Mouse (Mus musculus): ENCODE data around the gene Gm20388.

Gm20388 gene

DNA sequence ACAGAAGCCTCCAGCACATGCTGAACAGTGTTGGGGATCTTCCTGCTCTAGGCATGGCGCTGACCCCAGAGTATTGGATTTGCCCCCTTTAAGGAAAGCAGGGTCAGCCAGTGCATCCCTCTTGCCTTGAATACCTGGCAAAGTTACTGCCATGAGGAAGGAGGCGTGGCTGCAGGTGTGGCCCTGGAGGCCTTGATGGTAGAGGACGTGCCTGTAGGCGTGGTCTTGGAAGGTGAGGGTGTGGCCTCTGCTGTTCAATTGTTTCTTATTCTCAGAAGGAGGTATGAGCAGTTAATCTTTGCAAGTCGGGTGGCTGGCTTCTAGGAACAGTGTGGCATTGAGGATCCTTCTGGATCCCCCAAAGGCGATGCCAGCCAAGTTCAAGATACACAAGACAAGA lies 2305.8 kb downstream of the Gm20388 start:
- DNase-seq (ENCODE audit: extremely low spot score): no peak

DNA sequence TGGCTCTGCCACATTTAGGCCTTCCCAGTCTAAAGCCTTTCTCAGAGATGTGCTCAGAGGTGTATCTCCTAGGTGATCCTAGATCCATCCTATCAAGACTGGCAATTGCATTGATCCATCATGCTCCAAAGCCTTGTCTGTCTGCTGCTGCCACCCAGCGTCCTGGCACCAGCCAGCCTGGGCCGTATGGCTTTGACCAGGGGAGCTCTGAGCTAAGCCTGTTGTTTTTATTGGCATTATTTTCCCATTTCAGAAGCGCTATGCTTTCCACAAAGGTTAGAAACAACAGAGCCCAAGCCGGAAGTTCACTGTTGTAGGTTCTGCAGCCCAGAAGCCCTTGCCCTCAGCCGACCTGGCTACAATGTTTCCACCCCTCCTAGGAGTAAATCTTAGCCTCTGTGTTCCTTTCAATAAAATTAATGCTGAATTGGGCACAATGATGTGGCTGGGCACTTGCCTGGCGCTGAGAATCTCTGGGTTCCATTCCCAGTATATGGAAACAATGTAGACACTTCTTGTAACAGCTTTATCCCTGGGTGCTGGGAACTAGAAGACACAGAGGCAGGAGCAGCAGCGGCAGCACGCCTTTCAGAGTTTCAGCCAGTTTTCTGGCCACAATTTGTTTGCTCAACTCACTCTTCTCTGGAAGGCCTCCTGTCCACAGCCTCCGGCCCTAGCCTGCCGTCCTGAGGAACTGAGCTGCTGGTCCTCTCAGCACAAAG lies 2307.0 kb downstream of the Gm20388 start:
- DNase-seq (ENCODE audit: extremely low spot score): no peak

DNA sequence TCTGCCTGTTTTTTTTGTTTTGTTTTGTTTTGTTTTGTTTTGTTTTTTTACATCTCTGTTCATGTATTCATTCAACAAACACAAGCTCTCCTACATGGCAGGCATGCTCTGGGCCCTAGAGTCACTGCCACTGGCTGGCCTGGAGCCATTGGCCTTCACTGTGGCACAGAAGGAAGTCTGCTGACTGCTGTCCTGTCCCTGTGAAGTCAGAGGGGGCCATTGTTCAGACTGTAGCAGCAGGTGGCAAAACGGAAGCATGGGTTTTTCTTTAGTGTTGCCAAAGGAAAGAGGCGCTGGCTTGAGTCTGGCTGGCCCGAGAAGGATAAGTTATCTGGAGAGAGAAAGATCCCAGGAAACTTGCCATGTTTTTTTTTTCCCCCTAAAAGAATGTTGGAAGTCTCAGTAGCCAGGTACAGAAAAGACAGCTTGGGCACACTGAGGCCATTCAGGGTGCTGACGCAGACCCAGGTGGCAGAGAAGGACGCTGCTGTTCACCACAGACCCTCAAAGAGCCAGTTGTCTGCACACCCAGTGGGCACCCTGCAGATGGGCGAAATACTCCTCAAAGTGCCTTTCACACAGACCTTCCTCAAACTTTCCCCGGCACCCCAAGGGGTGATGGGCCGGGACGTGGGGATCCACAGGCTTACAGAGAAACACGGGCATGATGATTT lies 2313.5 kb downstream of the Gm20388 start:
- no peak for DNase-seq (ENCODE audit: extremely low spot score)

DNA sequence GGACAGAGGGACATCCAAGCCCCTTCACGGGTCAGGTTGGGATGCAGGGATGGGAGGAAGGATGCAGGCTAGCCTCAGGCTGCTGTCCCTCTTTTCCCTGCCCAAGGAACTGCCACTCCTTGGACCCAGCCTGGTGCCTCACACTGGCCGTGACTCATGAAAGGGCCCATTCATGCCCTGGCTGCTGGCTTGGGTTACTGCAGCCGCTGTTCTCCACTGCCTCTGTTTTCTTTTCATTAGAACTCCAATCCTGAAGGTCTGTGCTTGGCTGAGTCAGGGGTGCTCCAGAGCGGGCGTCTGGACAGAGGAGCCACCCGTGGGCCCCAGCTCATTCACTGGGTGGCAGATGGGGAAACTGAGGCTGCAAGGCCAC lies 2314.0 kb downstream of the Gm20388 start:
- DNase-seq (ENCODE audit: extremely low spot score): no peak

DNA sequence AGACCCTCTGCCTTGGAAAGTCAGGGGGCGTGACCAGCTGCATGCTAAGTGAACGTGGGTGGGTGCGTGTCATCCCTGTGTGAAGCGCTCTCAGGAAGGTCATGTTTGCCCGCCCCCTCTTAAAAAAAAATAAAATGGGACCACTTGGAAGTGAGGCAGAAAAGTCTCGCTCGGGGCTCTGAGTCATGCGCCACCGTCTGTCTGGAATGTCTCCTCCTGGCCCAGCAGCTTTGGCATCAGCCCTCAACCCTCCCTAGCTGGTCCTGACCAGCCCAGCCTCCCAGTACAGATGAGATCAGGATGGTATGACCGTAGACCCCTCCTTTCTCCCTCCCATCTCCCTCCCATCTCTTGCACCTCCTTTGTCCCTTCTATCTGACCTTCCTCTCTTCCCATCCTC lies 2314.8 kb downstream of the Gm20388 start:
- no peak for DNase-seq (ENCODE audit: extremely low spot score)

DNA sequence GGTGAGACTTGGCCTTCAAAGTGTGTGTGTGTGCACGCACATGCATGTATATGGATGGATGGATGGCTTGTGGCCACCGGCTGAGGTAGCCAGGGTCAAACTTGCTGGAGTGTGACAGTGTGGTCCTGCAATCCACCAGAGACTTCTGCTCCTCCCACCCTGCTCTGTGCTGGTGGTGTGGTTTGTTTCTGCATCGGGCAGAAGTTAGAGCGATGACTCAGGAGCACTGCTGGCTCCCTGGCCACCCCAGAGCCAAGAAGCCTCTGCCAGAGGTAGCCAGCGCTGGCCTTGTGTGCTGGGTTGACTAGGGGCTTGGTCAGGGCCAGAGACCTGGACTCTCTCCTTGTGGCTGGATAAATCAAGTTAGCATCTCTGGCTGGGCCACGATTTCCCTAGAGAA lies 2316.7 kb downstream of the Gm20388 start:
- DNase-seq (ENCODE audit: extremely low spot score): no peak

DNA sequence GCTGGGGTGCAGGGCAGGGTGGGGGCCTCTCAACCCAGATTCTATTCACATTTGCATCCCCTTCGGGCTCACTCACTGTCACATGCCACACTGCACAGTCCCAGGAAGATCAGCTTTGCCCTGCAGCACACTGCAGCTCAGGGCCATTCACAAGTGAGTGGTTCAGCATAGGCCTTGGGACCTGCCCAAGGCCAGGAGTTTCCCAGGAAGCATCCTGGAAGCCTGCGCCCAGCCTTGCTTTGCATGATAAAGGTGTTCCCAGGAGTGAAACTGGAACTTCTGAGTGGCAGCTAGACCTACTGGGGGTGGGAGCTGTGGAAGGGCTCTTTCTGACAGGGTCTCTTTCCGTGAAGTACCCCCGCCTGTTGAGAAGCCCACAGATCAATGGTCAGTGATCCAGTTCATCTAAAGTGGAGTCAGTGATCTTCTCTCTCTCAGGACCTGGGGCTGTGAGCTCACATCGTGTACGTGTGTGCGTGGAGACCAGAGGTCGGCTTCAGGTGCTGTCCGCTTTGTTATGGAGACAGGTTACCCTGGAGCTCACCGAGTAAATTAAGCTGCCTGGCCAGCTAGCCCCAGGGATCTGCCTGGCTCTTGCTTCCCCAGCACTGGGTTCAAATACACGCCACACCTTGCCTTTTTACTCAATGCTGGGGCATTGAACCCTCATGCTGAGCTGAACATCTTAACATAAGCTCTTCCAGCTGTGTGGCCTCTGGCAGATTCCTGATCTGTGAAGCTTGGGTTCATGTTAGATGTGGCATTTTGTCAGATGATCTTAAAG lies 2318.3 kb downstream of the Gm20388 start:
- DNase-seq (ENCODE audit: extremely low spot score): no peak

DNA sequence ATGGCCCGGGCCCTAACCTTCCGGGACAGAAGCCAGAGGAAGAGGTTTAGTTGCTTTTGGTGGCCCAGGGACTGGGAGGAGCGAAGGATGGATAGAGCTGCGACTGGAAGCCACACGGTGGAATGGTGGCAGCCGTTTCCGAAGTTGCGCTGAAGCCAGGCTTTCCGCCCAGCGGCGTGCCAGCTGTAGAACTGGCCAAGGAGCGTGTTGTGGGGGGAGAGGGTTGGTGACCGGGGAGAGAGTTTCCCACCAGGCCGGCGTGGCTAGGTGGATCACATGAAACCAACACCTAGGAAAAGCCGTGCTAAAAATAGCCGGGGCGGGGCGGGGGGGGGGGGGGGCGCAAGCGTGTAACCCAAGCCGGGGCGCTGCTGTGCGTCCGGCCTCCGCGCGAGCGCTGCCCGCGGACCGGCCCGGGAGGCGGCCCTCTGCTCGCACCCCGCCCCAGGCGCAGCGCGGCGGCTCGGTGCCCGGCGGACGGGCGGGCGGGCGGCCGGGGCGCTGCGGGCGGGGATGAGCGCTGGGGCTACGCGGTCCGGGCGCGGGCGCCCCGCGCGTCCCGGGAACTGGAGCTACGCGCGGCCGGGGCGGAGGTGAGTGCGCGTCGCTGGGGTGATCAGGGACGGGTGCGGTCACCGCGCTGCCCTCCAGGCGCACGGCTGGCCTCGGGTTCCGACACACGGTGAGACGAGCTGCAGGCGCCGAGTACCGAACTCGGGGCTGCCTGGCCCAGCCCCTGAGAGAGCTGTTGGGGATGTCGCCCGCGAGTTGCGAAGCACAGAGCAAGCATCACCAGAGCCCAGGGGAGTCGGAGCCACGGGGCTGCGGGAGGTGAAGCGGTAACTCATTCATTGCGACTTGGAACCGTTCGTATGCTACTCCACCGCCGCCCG lies 2319.4 kb downstream of the Gm20388 start:
- peak; percentile 38 for DNase-seq (ENCODE audit: extremely low spot score)

DNA sequence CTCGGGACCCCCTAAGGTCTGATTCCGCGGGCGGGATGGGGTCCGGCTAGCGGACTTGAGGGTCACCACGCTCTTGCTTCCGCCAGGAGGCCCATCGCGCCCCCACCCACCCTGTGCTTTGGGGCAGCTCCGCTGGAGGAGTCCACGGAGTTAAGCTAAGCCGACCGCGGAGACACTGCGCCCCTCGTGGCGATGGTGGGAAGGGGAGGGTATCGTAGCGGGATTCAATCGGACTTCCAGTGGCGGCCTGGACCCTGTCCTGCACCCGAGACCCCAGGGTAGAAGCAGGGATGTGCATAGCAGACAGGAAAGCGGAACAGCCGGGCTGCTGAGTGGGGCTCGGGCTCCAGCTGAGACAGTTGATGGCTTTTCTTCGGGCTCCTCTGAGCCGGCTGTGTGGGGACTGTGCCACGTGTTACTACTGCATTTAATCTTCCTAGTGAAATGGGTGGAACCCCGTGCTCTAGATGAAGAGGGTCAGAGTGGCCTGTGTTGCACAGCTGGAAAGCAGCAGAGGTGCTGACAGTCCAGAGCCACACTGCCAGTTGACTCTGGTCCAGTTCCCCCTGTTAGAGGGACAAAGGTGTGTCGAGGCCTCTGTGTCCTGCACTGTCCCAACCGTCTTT lies 2320.2 kb downstream of the Gm20388 start:
- peak; percentile 87 for DNase-seq (ENCODE audit: extremely low spot score)

DNA sequence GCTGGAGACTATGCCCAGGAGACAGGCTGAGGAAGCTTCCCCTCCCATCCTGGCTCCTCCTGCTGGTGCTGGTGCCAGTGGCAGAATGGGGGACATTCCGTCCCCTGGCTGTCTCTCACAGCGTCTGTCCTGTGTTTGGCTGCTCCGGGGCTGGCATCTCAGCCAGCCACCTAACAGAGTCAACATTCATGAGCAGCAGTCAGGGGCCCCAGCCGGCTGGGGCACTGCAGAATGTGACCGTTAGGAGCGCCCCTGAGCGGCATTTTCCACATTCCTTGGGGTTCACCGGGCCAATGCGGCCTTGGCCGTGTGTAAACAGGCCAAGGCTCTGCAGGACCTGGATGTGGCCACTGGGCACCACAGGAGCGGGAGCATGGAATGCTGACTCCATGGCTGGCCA lies 2323.4 kb downstream of the Gm20388 start:
- peak; percentile 59 for DNase-seq (ENCODE audit: extremely low spot score)

DNA sequence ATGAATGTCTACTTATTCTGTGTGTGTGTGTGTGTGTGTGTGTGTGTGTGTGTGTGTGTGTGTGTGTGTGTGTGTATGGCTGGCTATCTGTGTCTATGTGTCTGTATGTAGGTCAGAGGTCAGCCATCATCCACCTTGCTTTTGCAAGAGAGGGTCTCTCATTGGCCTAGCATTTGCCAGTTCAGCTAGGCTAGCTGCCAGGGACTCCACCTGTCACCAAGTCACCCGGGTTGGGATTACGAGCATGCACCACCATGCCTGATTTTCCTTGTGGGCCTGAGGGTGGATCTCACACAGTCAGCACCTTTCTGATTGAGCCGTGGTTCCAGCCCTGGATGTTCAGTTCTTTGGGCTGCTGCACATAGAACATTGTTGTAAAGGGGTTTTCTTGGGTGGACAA lies 2325.9 kb downstream of the Gm20388 start:
- DNase-seq (ENCODE audit: extremely low spot score): no peak

DNA sequence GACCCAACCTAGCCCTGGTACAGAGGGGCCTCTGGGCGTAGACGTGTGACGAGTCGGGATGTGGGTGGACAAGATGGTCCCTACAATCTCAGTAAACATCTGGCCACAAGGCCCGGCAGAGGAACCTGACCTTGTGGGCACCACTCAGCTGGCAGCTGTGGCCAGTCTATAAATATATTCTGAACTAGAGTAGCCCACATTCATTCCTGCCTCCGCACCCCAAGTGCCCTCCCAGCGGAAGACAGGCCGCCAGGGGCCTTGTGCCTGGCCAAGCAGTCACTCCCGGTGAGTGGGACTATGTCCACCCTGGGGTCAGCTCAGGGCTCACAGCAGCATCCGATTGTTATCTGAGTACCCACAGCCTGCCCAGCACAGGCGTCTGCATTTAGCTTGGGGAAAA lies 2327.6 kb downstream of the Gm20388 start:
- no peak for DNase-seq (ENCODE audit: extremely low spot score)

DNA sequence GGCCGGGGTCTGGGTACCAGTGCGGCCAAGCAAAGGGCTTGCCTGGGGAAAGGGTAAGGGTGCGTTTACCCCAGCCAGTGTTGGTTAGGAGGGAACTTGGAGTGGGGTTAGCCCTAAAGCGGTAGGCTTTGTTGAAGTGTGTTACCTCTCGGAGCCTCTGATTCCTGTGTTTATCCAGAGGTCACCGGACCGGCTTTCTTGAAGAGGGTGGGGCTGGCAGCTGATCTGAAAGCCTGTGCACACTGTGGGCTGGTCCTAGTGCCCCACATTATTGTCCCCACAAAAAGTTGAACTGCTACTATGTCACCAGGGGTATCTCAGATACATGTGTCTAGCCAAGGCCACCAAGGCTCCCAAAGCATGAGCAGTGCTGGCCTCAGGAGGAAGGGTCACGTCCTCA lies 2328.1 kb downstream of the Gm20388 start:
- DNase-seq (ENCODE audit: extremely low spot score): no peak

DNA sequence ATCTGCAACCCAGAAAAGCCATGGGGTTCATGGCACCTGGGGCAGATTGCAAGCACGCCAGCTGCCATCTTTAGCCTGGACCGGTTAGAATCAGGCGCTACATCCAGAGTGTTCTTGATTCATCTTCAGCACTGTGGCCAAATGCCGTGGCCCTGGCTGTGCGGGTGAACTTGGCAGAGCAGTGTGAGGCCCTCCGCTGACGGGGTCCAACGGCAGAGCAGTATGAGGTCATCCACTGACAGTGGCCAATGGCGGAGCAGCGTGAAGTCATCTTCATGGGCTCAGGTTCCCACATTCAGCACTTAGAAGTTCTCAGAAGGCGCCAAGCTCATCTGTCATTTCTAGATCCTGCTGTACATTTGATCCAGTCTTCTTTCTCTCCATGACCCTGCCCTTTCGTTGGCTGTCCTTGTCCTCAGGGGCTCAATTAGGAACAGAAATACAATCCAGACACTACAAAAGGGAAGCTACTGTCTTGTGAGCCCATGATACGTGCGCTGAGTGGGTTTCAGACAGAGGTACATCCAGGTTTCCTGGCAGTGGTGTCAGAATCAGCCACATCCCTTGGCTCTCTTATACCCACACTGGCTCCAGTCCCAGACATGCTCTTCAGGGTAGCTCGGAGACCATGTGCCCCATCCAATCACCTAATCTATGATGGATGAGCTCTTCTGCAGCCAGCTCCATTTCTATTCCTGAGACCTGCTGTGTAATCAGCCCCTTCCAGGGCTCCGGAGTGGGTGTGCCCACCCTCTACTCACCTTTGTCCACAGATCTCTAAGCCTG lies 2329.8 kb downstream of the Gm20388 start:
- no peak for DNase-seq (ENCODE audit: extremely low spot score)

DNA sequence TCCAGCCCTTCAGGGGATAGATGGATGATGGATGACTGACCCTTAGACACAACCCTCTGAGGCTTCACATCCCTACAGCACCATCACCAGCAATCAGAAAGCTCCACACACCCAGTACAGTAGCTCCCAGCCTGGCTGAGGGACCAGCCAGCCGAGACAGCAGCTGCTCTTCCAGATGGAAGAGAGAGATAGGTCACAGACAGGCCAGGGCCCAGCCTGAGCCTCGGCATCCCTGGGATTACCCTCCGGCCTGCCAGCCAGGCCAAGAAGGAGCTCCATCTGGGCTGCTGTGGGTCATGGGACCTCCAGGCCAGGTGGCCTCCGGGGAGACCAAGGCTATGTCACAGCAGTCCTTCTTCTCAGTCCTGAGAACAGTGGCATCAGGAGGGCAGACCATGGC lies 2332.7 kb downstream of the Gm20388 start:
- DNase-seq (ENCODE audit: extremely low spot score): no peak

DNA sequence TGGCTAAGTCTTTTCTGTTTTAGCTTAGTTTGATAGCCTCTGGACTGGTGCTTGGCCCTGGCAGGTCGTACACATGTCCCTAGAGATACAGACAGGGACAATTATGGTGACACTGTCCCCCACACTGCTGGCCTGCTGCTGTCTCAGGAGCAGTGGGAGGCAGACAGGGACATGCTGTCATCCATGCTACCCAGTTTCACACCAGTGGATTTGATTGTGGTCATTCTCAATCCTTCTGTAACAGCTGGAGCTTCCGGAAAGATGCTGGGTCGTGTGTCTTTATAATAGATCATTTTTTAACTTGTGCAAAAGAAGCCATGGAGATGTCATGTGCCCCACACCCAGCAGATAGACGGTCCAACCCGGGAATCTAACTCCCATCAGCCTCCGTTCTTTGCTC lies 2334.5 kb downstream of the Gm20388 start:
- DNase-seq (ENCODE audit: extremely low spot score): no peak

DNA sequence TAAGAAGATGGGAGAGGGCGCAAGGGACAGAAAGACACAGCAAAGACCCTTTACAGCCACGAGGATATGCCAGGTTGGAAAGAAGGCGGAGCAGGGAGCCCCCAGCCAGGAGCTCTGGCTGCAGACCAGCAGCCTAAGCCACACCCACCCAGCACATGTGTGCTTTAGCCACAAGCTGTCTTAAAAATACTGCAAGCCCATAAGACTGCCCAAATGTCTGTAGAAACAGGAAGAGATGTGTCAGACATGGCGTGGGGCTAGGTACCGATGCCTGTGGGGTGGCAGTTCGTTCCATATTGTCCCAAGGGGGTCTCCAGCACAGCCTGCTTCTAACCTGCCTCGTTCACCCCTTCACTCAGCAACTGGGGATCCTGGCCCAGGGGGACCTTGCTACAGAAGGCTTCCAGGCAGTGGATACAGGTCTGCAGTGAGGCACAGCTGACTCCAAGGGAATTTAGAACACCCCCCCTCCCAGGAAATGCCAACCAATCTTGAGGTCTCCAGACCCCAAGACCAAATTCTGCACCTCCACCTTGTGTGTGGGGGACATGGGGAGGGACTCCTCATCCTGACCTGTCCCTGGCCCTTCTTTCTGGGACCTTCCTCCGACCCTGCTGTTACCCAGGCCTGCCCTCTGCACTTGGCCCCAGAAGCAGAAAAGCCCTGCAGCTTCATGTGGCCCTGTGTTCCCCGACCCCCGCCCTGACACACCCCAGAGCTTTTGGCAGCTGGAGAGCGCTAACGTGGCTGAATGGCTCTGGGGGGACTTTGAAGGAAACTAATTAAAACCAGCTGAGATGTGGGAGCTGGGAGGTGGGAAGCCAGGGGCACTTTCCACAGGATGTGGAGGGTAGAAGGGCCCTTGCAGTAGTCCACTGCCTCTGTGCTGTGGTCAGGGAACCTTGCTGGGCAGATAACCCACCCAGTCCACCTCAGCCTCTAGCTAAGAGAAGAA lies 2335.9 kb downstream of the Gm20388 start:
- DNase-seq (ENCODE audit: extremely low spot score): no peak

DNA sequence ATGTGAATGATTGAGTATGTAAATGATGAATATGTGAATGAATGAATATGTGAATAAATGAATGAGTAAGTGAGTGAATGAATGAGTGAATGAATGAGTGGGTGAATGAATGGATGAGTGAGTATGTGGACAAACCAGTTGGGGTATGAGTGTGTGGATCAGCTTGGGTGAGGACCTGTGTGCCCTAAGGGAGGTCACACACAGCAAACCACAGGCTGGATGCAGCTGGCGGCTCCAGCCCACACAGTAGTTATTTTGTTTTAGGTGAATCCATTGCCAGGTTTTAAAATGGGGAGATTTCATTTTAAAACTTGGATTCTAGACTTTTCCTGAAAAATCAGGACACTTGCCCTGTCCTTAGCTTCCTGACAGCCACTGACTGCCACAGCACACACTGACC lies 2341.1 kb downstream of the Gm20388 start:
- no peak for DNase-seq (ENCODE audit: extremely low spot score)

DNA sequence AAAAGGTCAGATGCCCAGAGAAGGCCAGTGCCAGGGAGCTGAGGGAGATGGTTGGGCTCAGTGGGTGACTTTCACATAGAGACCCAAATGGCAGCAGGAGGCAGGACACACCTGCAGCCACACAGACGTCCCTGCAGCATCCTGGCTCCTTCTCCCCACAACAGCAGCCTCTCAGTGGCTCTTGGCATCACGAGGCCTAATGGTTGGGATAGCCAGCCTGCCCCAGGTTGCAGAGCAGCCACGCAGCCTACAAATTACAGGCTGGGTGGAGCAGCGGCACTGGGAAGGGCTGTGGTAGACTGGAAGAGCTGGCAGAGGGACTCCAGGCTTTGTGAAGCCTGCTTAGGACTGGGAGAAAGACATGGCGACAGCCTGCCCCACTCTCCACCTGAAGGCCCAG lies 2341.7 kb downstream of the Gm20388 start:
- no peak for DNase-seq (ENCODE audit: extremely low spot score)

DNA sequence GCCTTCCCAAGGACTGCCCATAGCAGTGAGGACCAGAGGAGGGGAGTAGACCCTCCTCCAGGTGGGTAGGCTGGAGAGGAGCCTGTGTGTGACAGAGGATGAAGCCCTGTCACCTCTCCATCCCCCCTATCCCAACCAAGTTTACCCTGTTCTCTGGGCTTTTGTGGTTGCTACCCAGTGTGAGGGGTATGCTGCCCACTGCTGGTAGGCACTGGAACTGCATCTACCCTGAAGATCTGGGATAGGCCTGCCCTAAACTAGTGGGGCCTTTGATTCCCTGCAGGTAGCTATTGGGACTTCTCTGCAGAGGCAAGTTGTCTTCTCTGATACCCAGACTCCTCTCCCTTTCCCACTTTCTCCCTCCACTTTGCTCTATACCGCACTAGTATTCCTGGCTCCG lies 2348.7 kb downstream of the Gm20388 start:
- peak; percentile 76 for DNase-seq (ENCODE audit: extremely low spot score)

Measured in embryo, embryonic 9.5 days (tissue).